Mouse (Mus musculus): ENCODE measurements around the gene Gm49384. TPM values are rescaled to one million over a fixed set of nuclear protein-coding genes. Genes with fewer than 3 reads are reported as not detected.
"Not testable (repeated sequence)": the region's sequence is repeated elsewhere in the genome, so short reads cannot be mapped to it uniquely, and the experiment has no call there.

Gm49384 gene
- polyA plus RNA-seq, 1 experiment, result 14.2 TPM

DNA sequence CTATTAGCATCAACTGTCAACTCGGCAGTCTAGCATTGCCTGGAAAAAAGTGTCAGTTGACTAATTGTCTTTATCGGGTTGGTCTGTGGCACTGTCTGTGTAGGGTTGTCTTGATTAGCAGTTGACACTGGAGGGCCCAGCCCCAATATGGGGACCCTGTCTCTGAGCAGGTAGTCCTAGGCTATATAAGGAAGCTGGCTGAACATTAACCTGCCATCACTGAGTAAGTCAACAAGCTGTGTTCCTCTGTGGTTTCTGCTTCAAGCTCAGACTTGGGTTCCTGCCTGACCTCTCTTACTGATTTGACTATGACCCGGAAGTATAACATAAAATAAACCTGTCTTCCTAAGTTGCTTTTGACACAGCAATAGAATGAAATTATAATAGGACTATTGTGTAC, 28.1 kb downstream of the Gm49384 start:
- TF ChIP-seq MYOD1 (IDR thresholded peaks at IDR 0.05; ENCODE audit: control insufficient read depth, insufficient read length, low read depth) (no peak), FOSL1 (IDR thresholded peaks at IDR 0.05; ENCODE audit: insufficient read depth, low read length, poor library complexity, severe bottlenecking) (no peak), CEBPB (IDR thresholded peaks at IDR 0.05; ENCODE audit: low read depth) (no peak), USF1 (IDR thresholded peaks at IDR 0.05; ENCODE audit: low read depth) (no peak), MYOG (IDR thresholded peaks at IDR 0.05; ENCODE audit: control insufficient read depth, extremely low read depth, insufficient read length) (no peak), CTCF (IDR thresholded peaks at IDR 0.05; ENCODE audit: control insufficient read depth, insufficient read depth, insufficient read length) (no peak), MAX (IDR thresholded peaks at IDR 0.05) (no peak)
- no peaks in the 10 kb centered on the region for H3K27me3 ChIP-seq (ENCODE audit: control insufficient read depth, insufficient read depth, insufficient read length)
- no peak overlapping the region for H3ac ChIP-seq (ENCODE audit: control insufficient read depth, insufficient read length, low read depth)
- H3K36me3 ChIP-seq (ENCODE audit: control insufficient read depth, insufficient read depth), result peaks cover 43% of the 10 kb centered on the region
- no peak overlapping the region for H3K4me3 ChIP-seq (ENCODE audit: insufficient read depth, poor library complexity, severe bottlenecking)
- peaks cover 11% of the 10 kb centered on the region for H3K79me2 ChIP-seq (ENCODE audit: control insufficient read depth, insufficient read depth)
- H3K79me3 ChIP-seq (ENCODE audit: low read depth), result no peaks in the 10 kb centered on the region

GRCm38 (mm10) chr12:69171307-69171706, 32.8 kb downstream of the Gm49384 start:
- Histone ChIP-seq H3K79me3 (ENCODE audit: low read depth) (peaks cover 14% of the 10 kb centered on the region), H3K4me3 (ENCODE audit: insufficient read depth, poor library complexity, severe bottlenecking) (no peak overlapping the region), H3K27me3 (ENCODE audit: control insufficient read depth, insufficient read depth, insufficient read length) (no peaks in the 10 kb centered on the region), H3ac (ENCODE audit: control insufficient read depth, insufficient read length, low read depth) (no peak overlapping the region), H3K79me2 (ENCODE audit: control insufficient read depth, insufficient read depth) (peaks cover 34% of the 10 kb centered on the region), H3K36me3 (ENCODE audit: control insufficient read depth, insufficient read depth) (peaks cover 38% of the 10 kb centered on the region)
- TF ChIP-seq CEBPB (IDR thresholded peaks at IDR 0.05; ENCODE audit: low read depth) (no peak), FOSL1 (IDR thresholded peaks at IDR 0.05; ENCODE audit: insufficient read depth, low read length, poor library complexity, severe bottlenecking) (no peak), MYOD1 (IDR thresholded peaks at IDR 0.05; ENCODE audit: control insufficient read depth, insufficient read length, low read depth) (no peak), MAX (IDR thresholded peaks at IDR 0.05) (no peak), MYOG (IDR thresholded peaks at IDR 0.05; ENCODE audit: control insufficient read depth, extremely low read depth, insufficient read length) (no peak), CTCF (IDR thresholded peaks at IDR 0.05; ENCODE audit: control insufficient read depth, insufficient read depth, insufficient read length) (no peak), USF1 (IDR thresholded peaks at IDR 0.05; ENCODE audit: low read depth) (no peak)

- H3K4me3 ChIP-seq (ENCODE audit: insufficient read depth, poor library complexity, severe bottlenecking), result peak within 1 kb of the TSS; percentile 84
- TF ChIP-seq CTCF (IDR thresholded peaks at IDR 0.05; ENCODE audit: control insufficient read depth, insufficient read depth, insufficient read length) (no peak), MAX (IDR thresholded peaks at IDR 0.05) (peak; percentile 100)
- H3K79me2 ChIP-seq (ENCODE audit: control insufficient read depth, insufficient read depth), result peaks cover 34% of the 10 kb centered on the region
- no peaks in the 10 kb centered on the region for H3K27me3 ChIP-seq (ENCODE audit: control insufficient read depth, insufficient read depth, insufficient read length)
- H3K79me3 ChIP-seq (ENCODE audit: low read depth), result peaks cover 14% of the 10 kb centered on the region
- peak within 1 kb of the TSS; percentile 89 for H3ac ChIP-seq (ENCODE audit: control insufficient read depth, insufficient read length, low read depth)
- peaks cover 13% of the 10 kb centered on the region for H3K36me3 ChIP-seq (ENCODE audit: control insufficient read depth, insufficient read depth)
These were observed 35.5 kb downstream of the Gm49384 start, which contains the start of gene Lrr1 for GRCm38 (mm10) chr12:69168461-69169106. Gene Lrr1, plus strand, starts transcription at chr12:69168814.

DNA sequence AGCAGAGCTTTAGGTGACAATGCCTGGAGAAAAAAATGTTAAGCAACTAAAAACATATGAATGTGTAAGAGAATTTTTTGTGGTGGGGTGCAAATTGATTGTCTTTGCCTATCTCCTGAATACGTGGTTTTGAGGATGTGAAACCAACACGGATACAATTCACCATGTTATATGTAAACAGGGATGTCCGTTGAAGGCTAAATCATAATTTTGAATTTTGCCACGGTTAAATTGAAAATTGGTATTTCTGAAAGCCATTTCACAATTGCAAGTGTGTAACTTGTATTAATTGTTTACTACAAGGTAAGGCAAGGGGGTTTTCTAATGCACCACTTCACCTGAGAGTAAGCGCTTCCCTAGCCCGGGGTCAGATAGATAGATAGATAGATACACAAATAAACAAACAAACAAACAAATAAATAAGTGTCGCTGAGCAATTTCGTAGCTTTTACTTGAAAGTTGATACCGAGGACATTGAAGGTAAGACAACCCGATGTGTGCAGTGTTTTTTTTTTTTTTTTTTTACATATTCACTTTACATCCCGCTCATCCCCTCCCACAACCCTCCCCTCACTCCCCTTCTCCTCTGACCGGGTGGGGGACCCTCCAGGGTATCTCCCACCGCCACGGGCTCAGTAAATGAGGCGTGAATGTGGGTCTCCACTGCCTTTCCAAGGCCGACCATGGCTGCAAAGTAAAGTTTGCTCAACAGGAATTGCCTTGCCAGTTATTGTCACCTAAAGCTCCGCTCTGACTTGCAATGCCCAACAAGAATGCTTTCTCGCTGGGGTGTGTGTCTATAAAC, 36.2 kb downstream of the Gm49384 start:
- Histone ChIP-seq H3K79me2 (ENCODE audit: control insufficient read depth, insufficient read depth) (peaks cover 34% of the 10 kb centered on the region), H3K27me3 (ENCODE audit: control insufficient read depth, insufficient read depth, insufficient read length) (no peaks in the 10 kb centered on the region), H3K36me3 (ENCODE audit: control insufficient read depth, insufficient read depth) (peaks cover 5% of the 10 kb centered on the region), H3ac (ENCODE audit: control insufficient read depth, insufficient read length, low read depth) (peak overlapping the region; percentile 74), H3K4me3 (ENCODE audit: insufficient read depth, poor library complexity, severe bottlenecking) (peak overlapping the region; percentile 84), H3K79me3 (ENCODE audit: low read depth) (peaks cover 14% of the 10 kb centered on the region)
- no peak for TF ChIP-seq CEBPB (IDR thresholded peaks at IDR 0.05; ENCODE audit: low read depth)
- TF ChIP-seq MAX (IDR thresholded peaks at IDR 0.05), result no peak
- TF ChIP-seq USF1 (IDR thresholded peaks at IDR 0.05; ENCODE audit: low read depth), result no peak
- TF ChIP-seq CTCF (IDR thresholded peaks at IDR 0.05; ENCODE audit: control insufficient read depth, insufficient read depth, insufficient read length), result no peak
- no peak for TF ChIP-seq MYOD1 (IDR thresholded peaks at IDR 0.05; ENCODE audit: control insufficient read depth, insufficient read length, low read depth)

DNA sequence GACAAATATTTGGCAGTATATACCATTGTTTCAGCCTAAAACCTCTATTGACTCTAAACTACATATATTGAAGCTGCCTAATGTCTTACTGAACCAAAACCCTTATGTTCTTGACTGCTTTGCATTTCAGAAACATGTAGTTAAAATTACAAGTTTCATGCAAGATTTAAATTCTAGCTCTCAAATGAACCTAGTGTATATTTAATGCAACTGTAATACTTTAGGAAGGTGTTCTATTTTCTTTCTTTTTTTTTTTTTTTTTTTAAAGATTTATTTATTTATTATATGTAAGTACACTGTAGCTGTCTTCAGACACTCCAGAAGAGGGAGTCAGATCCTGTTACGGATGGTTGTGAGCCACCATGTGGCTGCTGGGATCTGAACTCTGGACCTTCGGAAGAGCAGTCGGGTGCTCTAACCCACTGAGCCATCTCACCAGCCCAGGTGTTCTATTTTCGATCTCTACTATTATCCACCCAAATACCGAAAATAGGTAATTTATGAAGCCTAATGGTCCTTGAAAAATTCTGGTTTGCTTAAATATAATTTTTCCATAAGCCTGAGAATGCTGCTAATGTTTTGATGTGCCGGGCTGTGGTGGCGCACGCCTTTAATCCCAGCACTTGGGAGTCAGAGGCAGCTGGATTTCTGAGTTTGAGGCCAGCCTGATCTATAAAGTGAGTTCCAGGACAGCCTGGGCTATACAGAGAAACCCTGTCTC, 37.0 kb downstream of the Gm49384 start:
- not testable (repeated sequence) for H3K4me3 ChIP-seq (ENCODE audit: insufficient read depth, poor library complexity, severe bottlenecking); H3K27me3 ChIP-seq (ENCODE audit: control insufficient read depth, insufficient read depth, insufficient read length); H3K36me3 ChIP-seq (ENCODE audit: control insufficient read depth, insufficient read depth); H3ac ChIP-seq (ENCODE audit: control insufficient read depth, insufficient read length, low read depth)
- Histone ChIP-seq H3K79me2 (ENCODE audit: control insufficient read depth, insufficient read depth) (peaks cover 33% of the 10 kb centered on the region), H3K79me3 (ENCODE audit: low read depth) (peaks cover 14% of the 10 kb centered on the region)

DNA sequence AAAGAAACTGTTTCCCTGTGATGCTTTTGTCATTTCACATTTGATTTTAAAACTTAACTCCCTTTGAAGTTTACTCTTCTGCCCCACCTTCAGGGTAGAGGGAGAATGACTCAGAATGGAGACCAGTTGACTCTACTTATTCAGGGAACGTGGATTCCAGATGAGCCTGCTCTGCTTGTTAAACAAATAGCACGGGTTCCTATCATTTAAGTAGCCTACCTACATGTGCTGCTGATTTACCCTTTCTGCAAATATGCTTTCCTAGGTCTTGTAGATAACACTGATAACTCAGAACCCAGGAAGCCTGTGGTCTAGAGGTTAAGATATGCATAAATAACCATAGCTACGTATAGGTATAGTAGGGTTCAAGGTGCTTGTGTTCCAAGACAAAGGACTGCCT, 39.2 kb downstream of the Gm49384 start:
- Histone ChIP-seq H3K27me3 (ENCODE audit: control insufficient read depth, insufficient read depth, insufficient read length) (no peaks in the 10 kb centered on the region), H3K79me2 (ENCODE audit: control insufficient read depth, insufficient read depth) (peaks cover 12% of the 10 kb centered on the region), H3ac (ENCODE audit: control insufficient read depth, insufficient read length, low read depth) (no peak overlapping the region), H3K36me3 (ENCODE audit: control insufficient read depth, insufficient read depth) (no peaks in the 10 kb centered on the region), H3K79me3 (ENCODE audit: low read depth) (peaks cover 7% of the 10 kb centered on the region), H3K4me3 (ENCODE audit: insufficient read depth, poor library complexity, severe bottlenecking) (no peak overlapping the region)
- TF ChIP-seq USF1 (IDR thresholded peaks at IDR 0.05; ENCODE audit: low read depth) (no peak), MAX (IDR thresholded peaks at IDR 0.05) (no peak), CEBPB (IDR thresholded peaks at IDR 0.05; ENCODE audit: low read depth) (no peak), MYOG (IDR thresholded peaks at IDR 0.05; ENCODE audit: control insufficient read depth, extremely low read depth, insufficient read length) (no peak), MYOD1 (IDR thresholded peaks at IDR 0.05; ENCODE audit: control insufficient read depth, insufficient read length, low read depth) (no peak), CTCF (IDR thresholded peaks at IDR 0.05; ENCODE audit: control insufficient read depth, insufficient read depth, insufficient read length) (no peak), FOSL1 (IDR thresholded peaks at IDR 0.05; ENCODE audit: insufficient read depth, low read length, poor library complexity, severe bottlenecking) (no peak)

- not testable (repeated sequence) for H3K79me2 ChIP-seq (ENCODE audit: control insufficient read depth, insufficient read depth); H3K4me3 ChIP-seq (ENCODE audit: insufficient read depth, poor library complexity, severe bottlenecking); H3K79me3 ChIP-seq (ENCODE audit: low read depth); H3K27me3 ChIP-seq (ENCODE audit: control insufficient read depth, insufficient read depth, insufficient read length); H3K36me3 ChIP-seq (ENCODE audit: control insufficient read depth, insufficient read depth); H3ac ChIP-seq (ENCODE audit: control insufficient read depth, insufficient read length, low read depth)
These were observed 40.5 kb downstream of the Gm49384 start for GRCm38 (mm10) chr12:69163586-69163985.

GRCm38 (mm10) chr12:69160677-69161076, 43.4 kb downstream of the Gm49384 start:
- not testable (repeated sequence) for H3ac ChIP-seq (ENCODE audit: control insufficient read depth, insufficient read length, low read depth); H3K4me3 ChIP-seq (ENCODE audit: insufficient read depth, poor library complexity, severe bottlenecking); H3K27me3 ChIP-seq (ENCODE audit: control insufficient read depth, insufficient read depth, insufficient read length)
- peaks cover 12% of the 10 kb centered on the region for H3K79me3 ChIP-seq (ENCODE audit: low read depth)
- H3K36me3 ChIP-seq (ENCODE audit: control insufficient read depth, insufficient read depth), result peaks cover 27% of the 10 kb centered on the region
- H3K79me2 ChIP-seq (ENCODE audit: control insufficient read depth, insufficient read depth), result peaks cover 22% of the 10 kb centered on the region

Data from C2C12 (cell line).